Mouse (Mus musculus) myocyte (in vitro differentiated cells): Measurements from ENCODE around the gene Rbm7. TPM values are rescaled to one million over a fixed set of nuclear protein-coding genes. Genes with fewer than 3 reads are reported as not detected.

Experiments
- H3K27me3 ChIP-seq: one replicate; pipeline ENCODE4 v1.6.1; 2011; ENCODE audit not compliant: control insufficient read depth, insufficient read depth, insufficient read length
- H3K36me3 ChIP-seq: one replicate; pipeline ENCODE4 v1.6.1; 2011; ENCODE audit not compliant: control insufficient read depth, insufficient read depth
- H3K4me2 ChIP-seq: one replicate; pipeline ENCODE4 v1.6.1; 2011; ENCODE audit warnings: low read depth, control low read depth
- H3K4me3 ChIP-seq: one replicate; pipeline ENCODE4 v1.5.1; 2011; ENCODE audit warnings: mild to moderate bottlenecking, control low read depth, moderate library complexity
- H3K79me2 ChIP-seq: one replicate; pipeline ENCODE4 v1.6.1; 2011; ENCODE audit not compliant: control insufficient read depth, insufficient read depth
- H3ac ChIP-seq: one replicate; pipeline ENCODE4 v1.6.1; 2011; ENCODE audit not compliant: control insufficient read depth, insufficient read length
- CEBPB ChIP-seq: IDR thresholded peaks from 2 replicates; pipeline ENCODE4 v1.6.1; 2011; ENCODE audit warnings: mild to moderate bottlenecking, moderate library complexity; ENCODE audit not compliant: poor library complexity, insufficient read depth, severe bottlenecking
- E2F4 ChIP-seq: IDR thresholded peaks from one replicate; pipeline ENCODE4 v1.6.1; 2011; ENCODE audit warnings: mild to moderate bottlenecking, control low read depth, moderate library complexity; ENCODE audit not compliant: insufficient read depth
- MAX ChIP-seq: IDR thresholded peaks from one replicate; pipeline ENCODE4 v1.6.1; 2011; ENCODE audit warnings: low read depth, mild to moderate bottlenecking, control low read depth
- MYOD1 ChIP-seq, 3 experiments: IDR thresholded peaks; one replicate each; pipeline ENCODE4 v1.6.1; 2011; ENCODE audit warnings: control low read depth in 2 of 3, low read depth in 2 of 3, mild to moderate bottlenecking in 2 of 3, moderate library complexity in 1 of 3; ENCODE audit not compliant: insufficient read length in 2 of 3, control insufficient read depth in 1 of 3
- MYOG ChIP-seq, 3 experiments: IDR thresholded peaks; one replicate each; pipeline ENCODE4 v1.6.1; 2011; ENCODE audit warnings: control low read depth in 2 of 3, low read depth in 2 of 3, mild to moderate bottlenecking in 2 of 3; ENCODE audit not compliant: insufficient read length in 2 of 3, control insufficient read depth in 1 of 3, insufficient read depth in 1 of 3
- POLR2A ChIP-seq: IDR thresholded peaks from one replicate; pipeline ENCODE4 v1.6.1; 2011; ENCODE audit warnings: low read depth, mild to moderate bottlenecking, control low read depth, moderate library complexity; ENCODE audit not compliant: insufficient read length
- POLR2AphosphoS2 ChIP-seq: IDR thresholded peaks from one replicate; pipeline ENCODE4 v1.6.1; 2011; ENCODE audit warnings: low read depth, control low read depth; ENCODE audit not compliant: insufficient read length
- REST ChIP-seq: IDR thresholded peaks from one replicate; pipeline ENCODE4 v1.6.1; 2011; ENCODE audit warnings: mild to moderate bottlenecking, control low read depth, moderate library complexity; ENCODE audit not compliant: insufficient read depth, insufficient read length
- SRF ChIP-seq: IDR thresholded peaks from one replicate; pipeline ENCODE4 v1.6.1; 2011; ENCODE audit warnings: low read depth; ENCODE audit not compliant: control insufficient read depth, insufficient read length
- TCF12 ChIP-seq: IDR thresholded peaks from one replicate; pipeline ENCODE4 v1.6.1; 2011; ENCODE audit warnings: mild to moderate bottlenecking, control low read depth; ENCODE audit not compliant: poor library complexity, insufficient read depth, severe bottlenecking
- TCF3 ChIP-seq: IDR thresholded peaks from one replicate; pipeline ENCODE4 v1.6.1; 2011; ENCODE audit warnings: low read depth, control low read depth; ENCODE audit not compliant: insufficient read length
- USF1 ChIP-seq: IDR thresholded peaks from one replicate; pipeline ENCODE4 v1.6.1; 2011; ENCODE audit warnings: low read depth, mild to moderate bottlenecking, control low read depth, moderate library complexity
- polyA plus RNA-seq: library from polyadenylated mRNA; unstranded; fragments of >200 nt; fragmentation: generic; extraction: Trizol; gene quantifications from one replicate; pipeline ENCODE4 v1.2.1, GENCODE M21; 2012; ENCODE audit warnings: missing spikeins

The Rbm7 gene
- polyA plus RNA-seq, 1 experiment, result 12.3 TPM

GRCm38 (mm10) chr9:48504741-48505365 lies 9.8 kb upstream of the Rbm7 start:
- Histone ChIP-seq H3ac (no peak overlapping the region), H3K79me2 (no peaks in the 10 kb centered on the region), H3K4me2 (no peak overlapping the region), H3K27me3 (no peaks in the 10 kb centered on the region), H3K4me3 (no peak overlapping the region), H3K36me3 (no peaks in the 10 kb centered on the region)
- no peak for TF ChIP-seq REST
- no peak for TF ChIP-seq SRF
- TF ChIP-seq POLR2AphosphoS2, result no peak
- TF ChIP-seq USF1, result no peak

- Histone ChIP-seq H3K79me2 (no peaks in the 10 kb centered on the region), H3K27me3 (no peaks in the 10 kb centered on the region), H3ac (no peak overlapping the region), H3K36me3 (no peaks in the 10 kb centered on the region), H3K4me2 (peak overlapping the region; percentile 27), H3K4me3 (no peak overlapping the region)
- TF ChIP-seq CEBPB, result peak; percentile 82
- no peak for TF ChIP-seq E2F4
- TF ChIP-seq USF1, result no peak
Measured at GRCm38 (mm10) chr9:48503001-48503400, 7.9 kb upstream of the Rbm7 start.

- Histone ChIP-seq H3K36me3 (no peaks in the 10 kb centered on the region), H3K4me3 (no peak overlapping the region), H3K27me3 (no peaks in the 10 kb centered on the region), H3K79me2 (no peaks in the 10 kb centered on the region), H3ac (no peak overlapping the region), H3K4me2 (no peak overlapping the region)
- TF ChIP-seq POLR2AphosphoS2, result no peak
- no peak for TF ChIP-seq MAX
- TF ChIP-seq MYOD1 (IDR thresholded peaks at IDR 0.05; ENCODE audit: control insufficient read depth in 1 of 3, insufficient read length in 2 of 3, low read depth in 2 of 3), result no peak
- TF ChIP-seq REST, result no peak
- TF ChIP-seq USF1, result no peak
- no peak for TF ChIP-seq SRF
- TF ChIP-seq CEBPB, result no peak
- no peak for TF ChIP-seq TCF3
- no peak for TF ChIP-seq MYOG (IDR thresholded peaks at IDR 0.05; ENCODE audit: control insufficient read depth in 1 of 3, insufficient read depth in 1 of 3, insufficient read length in 2 of 3, low read depth in 2 of 3)
- no peak for TF ChIP-seq POLR2A
- no peak for TF ChIP-seq TCF12
- TF ChIP-seq E2F4, result no peak
Measured at GRCm38 (mm10) chr9:48501192-48501591, 6.1 kb upstream of the Rbm7 start.

GRCm38 (mm10) chr9:48495548-48495932 lies 441 bp upstream of the Rbm7 start:
- Histone ChIP-seq H3K27me3 (no peaks in the 10 kb centered on the region), H3ac (peak overlapping the region; percentile 90), H3K4me3 (peak overlapping the region; percentile 80), H3K36me3 (peaks cover 25% of the 10 kb centered on the region), H3K4me2 (peak overlapping the region; percentile 99), H3K79me2 (peaks cover 27% of the 10 kb centered on the region)
- TF ChIP-seq E2F4, result no peak
- no peak for TF ChIP-seq MYOD1 (IDR thresholded peaks at IDR 0.05; ENCODE audit: control insufficient read depth in 1 of 3, insufficient read length in 2 of 3, low read depth in 2 of 3)
- no peak for TF ChIP-seq POLR2AphosphoS2
- TF ChIP-seq CEBPB, result no peak
- TF ChIP-seq TCF3, result no peak
- TF ChIP-seq TCF12, result no peak
- no peak for TF ChIP-seq MAX
- no peak for TF ChIP-seq REST
- no peak for TF ChIP-seq SRF
- TF ChIP-seq MYOG (IDR thresholded peaks at IDR 0.05; ENCODE audit: control insufficient read depth in 1 of 3, insufficient read depth in 1 of 3, insufficient read length in 2 of 3, low read depth in 2 of 3), result no peak

GRCm38 (mm10) chr9:48481214-48482134 lies 13.6 kb downstream of the Rbm7 start:
- TF ChIP-seq POLR2A (no peak), POLR2AphosphoS2 (no peak), CEBPB (0 out of 2 replicates have a peak, but pooled peaks have one; percentile 26), MAX (no peak), REST (no peak)
- H3K36me3 ChIP-seq, result peaks cover 10% of the 10 kb centered on the region
- H3K4me2 ChIP-seq, result peak overlapping the region; percentile 96
- no peaks in the 10 kb centered on the region for H3K27me3 ChIP-seq
- peak overlapping the region; percentile 57 for H3K4me3 ChIP-seq
- peaks cover 19% of the 10 kb centered on the region for H3K79me2 ChIP-seq
- H3ac ChIP-seq, result no peak overlapping the region
